Mouse (Mus musculus): Measurements from ENCODE around the gene Zfp784. TPM values are rescaled to one million over a fixed set of nuclear protein-coding genes. Genes with fewer than 3 reads are reported as not detected.

Gene Zfp784
- polyA plus RNA-seq, 1 experiment: 8.4 TPM

- H3K4me1 ChIP-seq (ENCODE audit: control insufficient read depth, insufficient read depth, low read length): peaks cover 17% of the 10 kb centered on the region
- no peak for TF ChIP-seq CTCF (IDR thresholded peaks at IDR 0.05; ENCODE audit: borderline replicate concordance, insufficient read depth, low read depth, low read length)
- TF ChIP-seq POLR2A (IDR thresholded peaks at IDR 0.05; ENCODE audit: borderline replicate concordance, insufficient read depth, low read length): no peak
- under 1% methylated on average over 51 of the region's 51 CpGs for whole genome bisulfite sequencing
- peak overlapping the region; percentile 82 for H3K27ac ChIP-seq (ENCODE audit: insufficient read depth, low read length)
- DNase-seq: no peak
- H3K27me3 ChIP-seq (ENCODE audit: control insufficient read depth, insufficient read depth, low read length): no peaks in the 10 kb centered on the region
- peak overlapping the region; percentile 90 for H3K4me3 ChIP-seq (replicated peaks; ENCODE audit: insufficient read depth, low read depth, low read length)
Measured at GRCm38 (mm10) chr7:5062360-5063001, 24.2 kb upstream of the Zfp784 start.

- Histone ChIP-seq H3K27ac (ENCODE audit: insufficient read depth, low read length) (peak within 1 kb of the TSS; percentile 85), H3K4me3 (replicated peaks; ENCODE audit: insufficient read depth, low read depth, low read length) (peak within 1 kb of the TSS; percentile 91), H3K27me3 (ENCODE audit: control insufficient read depth, insufficient read depth, low read length) (no peaks in the 10 kb centered on the region), H3K4me1 (ENCODE audit: control insufficient read depth, insufficient read depth, low read length) (peaks cover 13% of the 10 kb centered on the region)
- peak; percentile 94 for DNase-seq
- WGBS: under 1% methylated on average over 65 of the region's 65 CpGs
- no peak for TF ChIP-seq CTCF (IDR thresholded peaks at IDR 0.05; ENCODE audit: borderline replicate concordance, insufficient read depth, low read depth, low read length)
- TF ChIP-seq POLR2A (IDR thresholded peaks at IDR 0.05; ENCODE audit: borderline replicate concordance, insufficient read depth, low read length): peak; percentile 57; the same call in 1 of the 2 replicates
Measured at GRCm38 (mm10) chr7:5061774-5062359, 23.6 kb upstream of the Zfp784 start, which contains the start of gene U2af2. U2af2 (plus strand) TSS chr7:5062143.

GRCm38 (mm10) chr7:5060944-5061773 is 22.9 kb upstream of the Zfp784 start:
- peak overlapping the region; percentile 91 for H3K4me3 ChIP-seq (replicated peaks; ENCODE audit: insufficient read depth, low read depth, low read length)
- H3K4me1 ChIP-seq (ENCODE audit: control insufficient read depth, insufficient read depth, low read length): peaks cover 11% of the 10 kb centered on the region
- peak overlapping the region; percentile 85 for H3K27ac ChIP-seq (ENCODE audit: insufficient read depth, low read length)
- peak; percentile 97 to 100 for DNase-seq
- WGBS: under 1% methylated on average over 60 of the region's 60 CpGs
- no peaks in the 10 kb centered on the region for H3K27me3 ChIP-seq (ENCODE audit: control insufficient read depth, insufficient read depth, low read length)
- peak; percentile 57; the same call in 1 of the 2 replicates for TF ChIP-seq POLR2A (IDR thresholded peaks at IDR 0.05; ENCODE audit: borderline replicate concordance, insufficient read depth, low read length)
- peak; percentile 52; the same call in 1 of the 2 replicates for TF ChIP-seq CTCF (IDR thresholded peaks at IDR 0.05; ENCODE audit: borderline replicate concordance, insufficient read depth, low read depth, low read length)

GRCm38 (mm10) chr7:5060239-5060731 is 22.0 kb upstream of the Zfp784 start:
- H3K4me1 ChIP-seq (ENCODE audit: control insufficient read depth, insufficient read depth, low read length): peaks cover 8% of the 10 kb centered on the region
- H3K27me3 ChIP-seq (ENCODE audit: control insufficient read depth, insufficient read depth, low read length): no peaks in the 10 kb centered on the region
- peak; percentile 84 for TF ChIP-seq CTCF (IDR thresholded peaks at IDR 0.05; ENCODE audit: borderline replicate concordance, insufficient read depth, low read depth, low read length)
- TF ChIP-seq POLR2A (IDR thresholded peaks at IDR 0.05; ENCODE audit: borderline replicate concordance, insufficient read depth, low read length): peak; percentile 51; the same call in 1 of the 2 replicates
- peak; percentile 88 to 92 for DNase-seq
- H3K27ac ChIP-seq (ENCODE audit: insufficient read depth, low read length): peak overlapping the region; percentile 62
- peak overlapping the region; percentile 91 for H3K4me3 ChIP-seq (replicated peaks; ENCODE audit: insufficient read depth, low read depth, low read length)
- WGBS: 1% methylated on average over 27 of the region's 27 CpGs

- peak in 1 of 2 experiments; percentile 38 for DNase-seq
- 90% methylated on average over 12 of the region's 12 CpGs for WGBS
- Histone ChIP-seq H3K27me3 (ENCODE audit: control insufficient read depth, insufficient read depth, low read length) (no peaks in the 10 kb centered on the region), H3K4me3 (replicated peaks; ENCODE audit: insufficient read depth, low read depth, low read length) (no peak overlapping the region), H3K27ac (ENCODE audit: insufficient read depth, low read length) (peak overlapping the region; percentile 35; the same call in 1 of the 2 replicates), H3K4me1 (ENCODE audit: control insufficient read depth, insufficient read depth, low read length) (peaks cover 8% of the 10 kb centered on the region)
- TF ChIP-seq POLR2A (IDR thresholded peaks at IDR 0.05; ENCODE audit: borderline replicate concordance, insufficient read depth, low read length) (no peak), CTCF (IDR thresholded peaks at IDR 0.05; ENCODE audit: borderline replicate concordance, insufficient read depth, low read depth, low read length) (no peak)
Measured at GRCm38 (mm10) chr7:5059421-5059820, 21.2 kb upstream of the Zfp784 start.

- no peak overlapping the region for H3K4me3 ChIP-seq (replicated peaks; ENCODE audit: insufficient read depth, low read depth, low read length)
- no peak overlapping the region for H3K27ac ChIP-seq (ENCODE audit: insufficient read depth, low read length)
- no peak for DNase-seq
- H3K4me1 ChIP-seq (ENCODE audit: control insufficient read depth, insufficient read depth, low read length): peaks cover 8% of the 10 kb centered on the region
- TF ChIP-seq POLR2A (IDR thresholded peaks at IDR 0.05; ENCODE audit: borderline replicate concordance, insufficient read depth, low read length) (no peak), CTCF (IDR thresholded peaks at IDR 0.05; ENCODE audit: borderline replicate concordance, insufficient read depth, low read depth, low read length) (no peak)
- WGBS: 94% methylated on average over 1 of the region's 1 CpGs
- no peaks in the 10 kb centered on the region for H3K27me3 ChIP-seq (ENCODE audit: control insufficient read depth, insufficient read depth, low read length)
Measured at GRCm38 (mm10) chr7:5058631-5059030, 20.4 kb upstream of the Zfp784 start.

- WGBS: 45% methylated on average over 11 of the region's 11 CpGs
- H3K4me1 ChIP-seq (ENCODE audit: control insufficient read depth, insufficient read depth, low read length): peaks cover 16% of the 10 kb centered on the region
Measured at GRCm38 (mm10) chr7:5057804-5058203, 19.6 kb upstream of the Zfp784 start.

More at GRCm38 (mm10) chr7:5057804-5058203, 19.6 kb upstream of the Zfp784 start:
- peak overlapping the region; percentile 60 for H3K4me3 ChIP-seq (replicated peaks; ENCODE audit: insufficient read depth, low read depth, low read length)
- TF ChIP-seq POLR2A (IDR thresholded peaks at IDR 0.05; ENCODE audit: borderline replicate concordance, insufficient read depth, low read length) (no peak), CTCF (IDR thresholded peaks at IDR 0.05; ENCODE audit: borderline replicate concordance, insufficient read depth, low read depth, low read length) (no peak)
- H3K27ac ChIP-seq (ENCODE audit: insufficient read depth, low read length): no peak overlapping the region
- DNase-seq: peak in 1 of 2 experiments; percentile 31
- H3K27me3 ChIP-seq (ENCODE audit: control insufficient read depth, insufficient read depth, low read length): no peaks in the 10 kb centered on the region
